Mouse (Mus musculus) liver, postnatal 0 days (tissue): ENCODE measurements around the gene Kmt2b.

ENCODE experiments used
- CTCF ChIP-seq: sonication (generic); IDR thresholded peaks from 2 replicates; pipeline ENCODE4 v1.5.1; 2016; ENCODE audit warnings: antibody characterized with exemption, low read depth
- EP300 ChIP-seq: IDR thresholded peaks from 2 replicates; pipeline ENCODE4 v1.6.1; 2016; ENCODE audit warnings: antibody characterized with exemption, low read depth, mild to moderate bottlenecking

DNA sequence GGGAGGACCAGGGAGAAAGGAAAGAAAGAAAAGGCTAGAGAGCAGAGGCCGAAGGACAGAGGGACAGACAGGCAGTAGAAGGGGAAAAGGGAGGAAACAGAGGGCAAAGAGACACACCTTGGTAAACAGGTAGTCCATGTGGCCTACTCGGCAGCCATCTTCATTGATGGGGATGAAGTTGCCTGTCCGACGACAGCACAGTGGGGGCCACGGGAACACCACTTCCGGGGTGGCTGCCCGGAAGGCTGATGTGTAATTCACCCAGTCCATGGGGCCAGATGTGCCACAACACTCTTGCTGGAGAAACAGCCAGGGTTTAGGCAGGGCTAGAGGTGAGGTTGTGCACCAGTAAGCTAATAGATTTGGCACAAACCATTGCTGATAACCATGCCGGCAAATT, 16.4 kb upstream of the Kmt2b start:
- TF ChIP-seq CTCF (no peak), EP300 (no peak)
